Mouse (Mus musculus) T-cell, adult 66 days (primary cell): ENCODE results near the gene Gna12. TPM values are rescaled to one million over a fixed set of nuclear protein-coding genes. Genes with fewer than 3 reads are reported as not detected.

Experiments used
- total RNA-seq, 2 experiments: library from RNA; stranded (reverse); gene quantifications; 3 replicates in 1 of 2; 4 replicates in 1 of 2; pipeline ENCODE4 v1.2.4; 2023

Gene Gna12
- 10 to 100 TPM; 15.9 to 18.2 TPM for total RNA-seq

DNA sequence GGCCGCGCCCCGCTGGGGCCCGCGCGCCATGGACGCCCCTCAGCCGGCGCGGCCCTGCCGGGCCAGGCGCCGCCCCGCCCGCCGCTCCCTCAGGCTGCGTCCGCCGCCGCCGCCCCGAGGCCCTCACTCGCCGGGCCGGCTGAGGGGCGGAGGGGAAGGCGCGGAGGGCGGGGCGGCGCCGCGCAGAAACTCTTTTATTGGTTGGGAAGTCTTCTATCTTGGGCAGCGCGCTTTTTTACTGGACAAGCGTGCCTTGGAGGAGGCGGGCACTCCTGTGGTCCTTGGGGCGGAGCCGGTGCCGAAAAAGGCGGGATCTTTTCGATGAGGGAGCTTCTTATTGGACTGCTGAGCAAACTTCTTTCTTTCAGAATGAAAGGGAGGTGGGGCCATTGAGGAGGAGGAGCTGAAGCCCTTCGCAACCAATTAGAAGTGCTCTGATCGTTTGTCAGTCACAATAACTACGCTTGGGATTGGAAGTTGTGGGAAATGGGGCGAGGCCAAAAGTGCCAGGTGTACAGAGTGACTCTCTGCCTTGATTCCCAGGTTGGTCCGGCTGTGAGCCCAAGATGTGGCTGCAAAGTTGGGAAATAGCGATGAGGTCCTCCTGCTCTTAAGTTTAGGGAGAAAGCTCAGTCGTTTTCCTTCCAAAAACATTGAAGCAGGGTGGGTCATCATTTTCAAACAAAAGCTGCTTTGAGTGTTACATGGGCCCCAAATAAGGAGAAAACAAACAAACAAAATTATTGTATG, at the start of gene Gna12:
Gna12 (minus strand) TSS at position 118 of the 750 bp plus-strand sequence.

DNA sequence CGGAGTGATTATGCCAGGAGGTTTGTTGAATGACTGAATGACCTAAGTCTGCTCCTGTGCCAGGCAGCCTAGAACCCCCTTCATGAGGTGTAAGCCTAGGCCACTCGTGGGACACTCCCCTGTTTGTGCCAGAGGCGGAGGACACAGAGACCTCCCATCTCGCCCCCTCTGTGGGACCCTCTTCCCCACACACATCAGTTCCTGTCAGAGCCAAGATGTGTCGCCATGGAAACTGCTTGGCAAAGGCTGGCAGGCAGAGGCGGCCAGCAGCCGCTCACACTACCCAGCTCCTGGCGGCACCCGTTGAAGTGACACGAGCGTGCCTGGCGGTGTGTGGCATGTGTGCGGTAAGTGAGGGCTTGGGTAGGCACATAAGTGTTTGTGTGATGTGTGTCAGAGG, 106.4 kb downstream of the Gna12 start, which contains the start of gene Amz1:
Amz1 (plus strand) TSS at position 306 of the 400 bp plus-strand sequence.

Other genes starting within 250 kb of the Gna12 start
- 100 to 1,000 TPM; 202 to 249 TPM for gene Lfng, start 223.1 kb downstream of the Gna12 start, total RNA-seq
- gene Ttyh3, start 181.4 kb downstream of the Gna12 start, total RNA-seq, result 10 to 100 TPM; 79.2 to 88.7 TPM
- gene Iqce, start 128.1 kb downstream of the Gna12 start, total RNA-seq, result 10 to 100 TPM; 59.4 to 59.6 TPM
- 10 to 100 TPM; 26.6 to 27.8 TPM for gene Brat1, start 125.4 kb downstream of the Gna12 start, total RNA-seq
- gene Amz1, start 106.3 kb downstream of the Gna12 start, total RNA-seq, result 1 to 10 TPM; 4.1 to 4.8 TPM
- 100 to 1,000 TPM; 165 to 172 TPM for gene Card11, start 170.2 kb upstream of the Gna12 start, total RNA-seq